Mouse (Mus musculus) liver, embryonic 14.5 days (tissue): ENCODE data around the gene Igf2bp3. TPM values are rescaled to one million over a fixed set of nuclear protein-coding genes. Genes with fewer than 3 reads are reported as not detected.
A peak's percentile ranks its signal among the peaks of the same experiment; 100 is the strongest.

Experiments used
- ATAC-seq: fragments of 200-750 bp; cut with Nextera tagmentation; 2 replicates; pipeline ENCODE4 v1.8.0; 2017; ENCODE audit warnings: moderate number of reproducible peaks, mild to moderate bottlenecking, moderate library complexity; ENCODE audit not compliant: insufficient read depth
- DNase-seq, 3 experiments: peaks; one replicate each; pipeline ENCODE4 v3.0.0-alpha.2; 2012 to 2013; ENCODE audit warnings: low read depth in 3 of 3, low spot score in 3 of 3
- H3K27ac ChIP-seq: fragments of 300-500 bp; sonication (generic); 2 replicates; pipeline ENCODE4 v1.5.1; 2014; ENCODE audit warnings: moderate library complexity, mild to moderate bottlenecking, control low read depth, inconsistent platforms
- H3K27me3 ChIP-seq: fragments of 300-500 bp; sonication (generic); 2 replicates; pipeline ENCODE4 v1.6.1; 2014; ENCODE audit warnings: mild to moderate bottlenecking, low read length, moderate library complexity; ENCODE audit not compliant: control insufficient read depth, insufficient read depth
- H3K36me3 ChIP-seq: fragments of 300-500 bp; sonication (generic); replicated peaks from 2 replicates; pipeline ENCODE4 v1.6.1; 2014; ENCODE audit warnings: low read depth; ENCODE audit not compliant: control insufficient read depth, insufficient read depth
- H3K4me1 ChIP-seq, 2 experiments: fragments of 200-500 bp in 1 of 2; fragments of 300-500 bp in 1 of 2; sonication (generic) in 1 of 2; replicated peaks; 2 replicates each; pipeline ENCODE4 v1.6.1; 2012 to 2014; ENCODE audit warnings: antibody characterized with exemption in 1 of 2, inconsistent platforms in 1 of 2, low read length in 1 of 2; ENCODE audit not compliant: control insufficient read depth in 2 of 2, insufficient read depth in 2 of 2
- H3K4me2 ChIP-seq: fragments of 300-500 bp; sonication (generic); 2 replicates; pipeline ENCODE4 v1.6.1; 2014; ENCODE audit warnings: low read depth, mild to moderate bottlenecking, control low read depth, moderate library complexity
- H3K4me3 ChIP-seq, 2 experiments: fragments of 200-500 bp in 1 of 2; fragments of 300-500 bp in 1 of 2; sonication (generic) in 1 of 2; 2 replicates each; pipeline ENCODE4 v1.5.1; 2012 to 2014; ENCODE audit warnings: low read depth in 2 of 2, low read length in 2 of 2, mild to moderate bottlenecking in 2 of 2, control low read depth in 1 of 2, inconsistent platforms in 1 of 2, moderate library complexity in 1 of 2; ENCODE audit not compliant: insufficient read depth in 1 of 2
- H3K9ac ChIP-seq: fragments of 300-500 bp; sonication (generic); replicated peaks from 2 replicates; pipeline ENCODE4 v1.6.1; 2014; ENCODE audit warnings: mild to moderate bottlenecking, control low read depth, moderate library complexity
- H3K9me3 ChIP-seq: fragments of 300-500 bp; sonication (generic); 2 replicates; pipeline ENCODE4 v1.6.1; 2016; ENCODE audit warnings: low read length, mixed read lengths; ENCODE audit not compliant: control insufficient read depth
- CTCF ChIP-seq: IDR thresholded peaks from 2 replicates; pipeline ENCODE4 v1.5.1; 2016; ENCODE audit warnings: antibody characterized with exemption, low read depth, control low read depth
- EP300 ChIP-seq: IDR thresholded peaks from 2 replicates; pipeline ENCODE4 v1.6.1; 2016; ENCODE audit warnings: antibody characterized with exemption, low read depth
- WGBS: fragments of 180-500 bp; shearing (Covaris S2); extraction: QIAGEN DNeasy Blood & Tissue Kit; methylation state at CpG from one replicate; pipeline ENCODE4 v1.1.7; 2014; ENCODE audit not compliant: insufficient replicate concordance; 5-methylcytosine and 5-hydroxymethylcytosine counted together
- polyA plus RNA-seq, 2 experiments: library from polyadenylated mRNA; depleted of rRNA in 1 of 2; stranded (reverse) in 1 of 2; unstranded in 1 of 2; fragments of >200 nt; fragmentation: Nextera tagmentation in 1 of 2; extraction: Ambion mirVana in 1 of 2; gene quantifications; 2 replicates each; pipeline versions ENCODE4 v1.2.1 to v1.2.3; 2012 to 2014

The Igf2bp3 gene
- polyA plus RNA-seq, 2 experiments, result 7.6 to 14.0 TPM

DNA sequence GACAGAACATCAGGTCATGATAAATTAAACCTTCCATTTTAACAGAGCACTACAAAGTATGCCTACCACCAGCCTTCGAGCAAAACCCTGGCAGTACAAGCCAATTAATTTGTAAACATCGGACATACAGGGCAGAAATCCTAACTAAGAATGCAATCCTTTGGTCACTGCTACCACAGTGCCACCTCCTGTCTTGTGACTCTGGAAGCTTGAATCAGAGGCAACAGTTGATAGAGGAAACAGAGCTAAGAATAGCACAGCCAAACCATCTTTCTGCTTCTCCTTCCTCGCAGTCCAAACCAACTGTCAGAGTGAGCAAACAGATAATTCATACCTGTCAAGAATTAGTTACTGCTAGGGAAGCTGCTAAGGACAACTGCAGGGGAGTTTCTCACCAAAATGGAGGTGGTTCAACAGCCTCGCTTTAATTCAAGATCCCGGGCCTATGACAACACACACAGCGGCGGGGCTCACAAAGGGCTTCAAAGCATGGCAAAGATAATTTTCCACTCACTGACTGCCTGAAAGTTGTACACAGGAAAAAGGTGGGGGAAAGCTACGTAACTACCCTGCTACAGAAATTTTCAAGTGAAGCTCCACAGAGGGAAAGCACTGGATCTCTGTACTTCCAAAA is 6.3 kb downstream of the Igf2bp3 start:
- WGBS, result 27% methylated on average over 8 of the region's 8 CpGs
- Histone ChIP-seq H3K4me1 (peaks cover 21 to 36% of the 10 kb centered on the region in 2 experiments), H3K9me3 (no peaks in the 10 kb centered on the region), H3K4me2 (peak overlapping the region; percentile 53), H3K4me3 (peak overlapping the region; percentile 21 to 27; a peak in 3 of 4 replicates), H3K27ac (peak overlapping the region; percentile 37), H3K27me3 (no peaks in the 10 kb centered on the region), H3K9ac (peak overlapping the region; percentile 9; the same call in 1 of the 2 replicates), H3K36me3 (peaks cover 8% of the 10 kb centered on the region)
- TF ChIP-seq EP300 (no peak), CTCF (peak; percentile 27; the same call in 1 of the 2 replicates)
- no peak for ATAC-seq
- DNase-seq, result no peak

DNA sequence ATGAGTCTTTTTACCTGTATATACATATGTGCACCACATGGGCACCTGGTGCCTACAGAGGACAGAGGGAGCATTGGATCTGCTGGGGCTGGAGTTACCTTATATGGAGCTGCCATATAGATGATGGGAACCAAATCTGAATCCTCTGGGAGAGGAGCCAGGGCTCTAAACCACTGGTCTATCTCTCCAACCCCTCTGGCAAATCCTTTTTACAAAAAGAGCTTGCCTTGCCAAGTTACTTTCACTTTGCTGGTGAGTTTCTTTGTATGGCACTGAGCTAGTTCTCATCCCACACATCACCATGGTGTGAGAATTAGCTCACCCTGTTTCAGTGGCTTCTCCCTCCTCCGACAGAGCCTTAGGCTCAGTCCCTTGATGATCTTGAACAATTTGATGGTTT is 8.3 kb downstream of the Igf2bp3 start:
- Histone ChIP-seq H3K36me3 (peaks cover 8% of the 10 kb centered on the region), H3K4me2 (no peak overlapping the region), H3K9ac (no peak overlapping the region), H3K4me1 (peaks cover 16 to 26% of the 10 kb centered on the region in 2 experiments), H3K27me3 (no peaks in the 10 kb centered on the region), H3K9me3 (no peaks in the 10 kb centered on the region), H3K4me3 (no peak overlapping the region), H3K27ac (no peak overlapping the region)
- no peak for TF ChIP-seq CTCF
- no peak for TF ChIP-seq EP300
- 83% methylated on average over 1 of the region's 1 CpGs for WGBS
- DNase-seq (no peak), ATAC-seq (no peak)

DNA sequence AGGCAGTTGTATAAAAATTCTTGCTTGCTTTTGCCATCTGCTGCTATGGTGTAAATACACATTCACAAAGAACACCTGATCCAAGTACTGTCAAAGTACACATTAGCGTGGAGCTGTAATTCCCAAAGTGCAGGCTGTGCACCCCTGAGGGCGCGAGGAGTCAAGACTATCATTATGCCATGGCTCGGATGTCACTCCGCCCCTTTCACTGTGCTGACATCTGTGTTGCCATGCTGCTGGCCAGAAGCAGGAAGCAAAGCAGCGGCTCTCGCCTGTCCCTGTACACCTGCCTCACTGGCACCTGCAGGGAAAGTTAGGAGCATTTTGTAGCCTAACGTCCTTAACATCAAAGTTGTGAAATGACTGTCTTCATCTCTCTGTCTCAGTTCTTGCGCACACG is 19.6 kb downstream of the Igf2bp3 start:
- Histone ChIP-seq H3K27me3 (no peaks in the 10 kb centered on the region), H3K4me2 (no peak overlapping the region), H3K4me3 (no peak overlapping the region), H3K9ac (no peak overlapping the region), H3K9me3 (no peaks in the 10 kb centered on the region), H3K27ac (no peak overlapping the region), H3K4me1 (no peaks in the 10 kb centered on the region), H3K36me3 (no peaks in the 10 kb centered on the region)
- ATAC-seq (no peak), DNase-seq (no peak)
- TF ChIP-seq CTCF (no peak), EP300 (no peak)
- 86% methylated on average over 10 of the region's 10 CpGs for WGBS

DNA sequence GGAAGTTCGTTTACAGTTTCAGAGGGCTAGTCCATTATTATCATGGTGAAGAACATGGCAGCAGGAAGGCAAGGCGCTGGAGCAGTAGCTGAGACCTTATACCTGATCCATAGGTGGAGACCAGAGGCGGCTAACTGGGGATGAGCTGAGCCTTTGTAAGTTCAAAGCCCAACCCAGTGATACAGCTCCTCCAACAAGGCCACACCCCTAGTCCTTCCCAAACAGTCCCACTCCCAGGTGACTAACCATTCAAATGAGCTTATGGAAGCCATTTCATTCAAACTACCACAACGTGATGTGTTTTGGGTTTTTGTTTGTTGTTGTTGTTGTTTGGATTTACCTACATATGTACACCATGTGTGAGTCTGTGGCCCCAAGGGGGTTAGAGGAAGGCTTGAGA is 20.2 kb downstream of the Igf2bp3 start:
- 82% methylated on average over 4 of the region's 4 CpGs for WGBS
- Histone ChIP-seq H3K27me3 (no peaks in the 10 kb centered on the region), H3K9me3 (no peaks in the 10 kb centered on the region), H3K27ac (no peak overlapping the region), H3K4me2 (no peak overlapping the region), H3K36me3 (no peaks in the 10 kb centered on the region), H3K4me3 (no peak overlapping the region), H3K9ac (no peak overlapping the region), H3K4me1 (no peaks in the 10 kb centered on the region)
- TF ChIP-seq CTCF (no peak), EP300 (no peak)
- no peak for DNase-seq
- ATAC-seq, result no peak

DNA sequence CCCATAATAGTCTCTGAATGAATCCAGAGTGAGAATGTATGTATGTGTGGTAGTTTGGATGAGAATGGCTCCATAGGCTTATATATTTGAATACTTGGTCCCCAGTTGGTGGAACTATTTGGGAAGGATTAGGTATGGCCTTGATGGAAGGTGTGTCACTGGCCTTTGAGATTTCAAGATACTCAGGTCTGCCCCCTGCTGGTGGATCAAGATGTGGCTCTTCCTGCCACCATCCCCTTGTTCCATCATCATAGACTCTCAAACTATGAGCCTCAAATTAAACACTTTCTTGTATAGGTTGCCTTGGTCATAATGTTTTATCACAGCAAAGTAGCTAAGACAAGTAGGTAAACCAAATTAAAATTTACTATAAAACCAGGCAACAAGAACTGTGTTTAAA is 25.4 kb downstream of the Igf2bp3 start:
- DNase-seq (no peak), ATAC-seq (no peak)
- no peak overlapping the region for H3K9ac ChIP-seq
- H3K4me3 ChIP-seq, result no peak overlapping the region
- no peaks in the 10 kb centered on the region for H3K36me3 ChIP-seq
- H3K27me3 ChIP-seq, result no peaks in the 10 kb centered on the region
- H3K9me3 ChIP-seq, result no peaks in the 10 kb centered on the region
- no peak for TF ChIP-seq EP300
- TF ChIP-seq CTCF, result peak; percentile 64
- no peaks in the 10 kb centered on the region for H3K4me1 ChIP-seq
- no peak overlapping the region for H3K4me2 ChIP-seq
- no peak overlapping the region for H3K27ac ChIP-seq
